Mouse (Mus musculus) ES-E14 (cell line): ENCODE results near the gene Asic3. TPM values are rescaled to one million over a fixed set of nuclear protein-coding genes. Genes with fewer than 3 reads are reported as not detected.

Experiments used
- DNase-seq: peaks from one replicate; pipeline ENCODE4 v3.0.0-alpha.2; 2013; ENCODE audit warnings: low read depth, low spot score
- H3K27ac ChIP-seq: 2 replicates; pipeline ENCODE4 v1.5.1; 2012; ENCODE audit warnings: low read depth, mild to moderate bottlenecking, low read length, moderate library complexity, mixed read lengths; ENCODE audit not compliant: poor library complexity, insufficient read depth, severe bottlenecking
- H3K36me3 ChIP-seq: 2 replicates; pipeline ENCODE4 v1.6.1; 2012; ENCODE audit warnings: mild to moderate bottlenecking, low read length, moderate library complexity, mixed read lengths; ENCODE audit not compliant: control insufficient read depth, poor library complexity, insufficient read depth, severe bottlenecking
- H3K4me1 ChIP-seq, 2 experiments: fragments of 150-350 bp in 1 of 2; sonication (generic) in 1 of 2; 2 replicates each; pipeline ENCODE4 v1.6.1; 2012; ENCODE audit warnings: low read length in 2 of 2, mild to moderate bottlenecking in 1 of 2, mixed read lengths in 1 of 2; ENCODE audit not compliant: control insufficient read depth in 2 of 2, insufficient read depth in 2 of 2, poor library complexity in 1 of 2
- H3K4me3 ChIP-seq, 2 experiments: fragments of 150-350 bp in 1 of 2; sonication (generic) in 1 of 2; 2 replicates each; pipeline ENCODE4 v1.5.1; 2012; ENCODE audit warnings: low read length in 2 of 2, low read depth in 1 of 2, mild to moderate bottlenecking in 1 of 2, mixed read lengths in 1 of 2; ENCODE audit not compliant: insufficient read depth in 1 of 2, poor library complexity in 1 of 2, severe bottlenecking in 1 of 2
- H3K9ac ChIP-seq: 2 replicates; pipeline ENCODE4 v1.6.1; 2012; ENCODE audit warnings: low read depth, mild to moderate bottlenecking, low read length, mixed read lengths; ENCODE audit not compliant: poor library complexity, insufficient read depth, severe bottlenecking
- H3K9me3 ChIP-seq: fragments of 150-350 bp; sonication (generic); 2 replicates; pipeline ENCODE4 v1.6.1; 2012; ENCODE audit warnings: low read depth, mild to moderate bottlenecking, low read length; ENCODE audit not compliant: control insufficient read depth, insufficient read depth
- CHD2 ChIP-seq: IDR thresholded peaks from 2 replicates; pipeline ENCODE4 v1.6.1; 2014; ENCODE audit warnings: mild to moderate bottlenecking, low read depth, low read length, inconsistent platforms
- HCFC1 ChIP-seq: IDR thresholded peaks from 2 replicates; pipeline ENCODE4 v1.6.1; 2012; ENCODE audit warnings: low read length, inconsistent platforms, borderline replicate concordance; ENCODE audit not compliant: insufficient read depth
- MAFK ChIP-seq: IDR thresholded peaks from 2 replicates; pipeline ENCODE4 v1.6.1; 2014; ENCODE audit warnings: mild to moderate bottlenecking, low read depth, low read length, inconsistent platforms; ENCODE audit not compliant: insufficient read depth
- ZC3H11A ChIP-seq: IDR thresholded peaks from 2 replicates; pipeline ENCODE4 v1.6.1; 2012; ENCODE audit warnings: low read depth, mild to moderate bottlenecking, inconsistent platforms, low read length, borderline replicate concordance
- ZNF384 ChIP-seq: IDR thresholded peaks from 2 replicates; pipeline ENCODE4 v1.6.1; 2012; ENCODE audit warnings: low read depth, low read length, inconsistent platforms
- in situ Hi-C, 2 experiments: fragments of 600-800 bp; cut with MboI; formaldehyde crosslinking; loops; one replicate each; pipeline ENCODE4 v1.15.1; 2025; ENCODE audit warnings: low sequenced_read_pairs in 2 of 2, inconsistent platforms in 1 of 2; ENCODE audit not compliant: unreplicated experiment in 2 of 2
- total RNA-seq: library from RNA; depleted of rRNA; stranded (reverse); fragments of 300-350 nt; gene quantifications from 2 replicates; pipeline ENCODE4 v1.2.3, GENCODE M21; 2012

The Asic3 gene
- total RNA-seq, 1 experiment: 0.40 TPM

DNA sequence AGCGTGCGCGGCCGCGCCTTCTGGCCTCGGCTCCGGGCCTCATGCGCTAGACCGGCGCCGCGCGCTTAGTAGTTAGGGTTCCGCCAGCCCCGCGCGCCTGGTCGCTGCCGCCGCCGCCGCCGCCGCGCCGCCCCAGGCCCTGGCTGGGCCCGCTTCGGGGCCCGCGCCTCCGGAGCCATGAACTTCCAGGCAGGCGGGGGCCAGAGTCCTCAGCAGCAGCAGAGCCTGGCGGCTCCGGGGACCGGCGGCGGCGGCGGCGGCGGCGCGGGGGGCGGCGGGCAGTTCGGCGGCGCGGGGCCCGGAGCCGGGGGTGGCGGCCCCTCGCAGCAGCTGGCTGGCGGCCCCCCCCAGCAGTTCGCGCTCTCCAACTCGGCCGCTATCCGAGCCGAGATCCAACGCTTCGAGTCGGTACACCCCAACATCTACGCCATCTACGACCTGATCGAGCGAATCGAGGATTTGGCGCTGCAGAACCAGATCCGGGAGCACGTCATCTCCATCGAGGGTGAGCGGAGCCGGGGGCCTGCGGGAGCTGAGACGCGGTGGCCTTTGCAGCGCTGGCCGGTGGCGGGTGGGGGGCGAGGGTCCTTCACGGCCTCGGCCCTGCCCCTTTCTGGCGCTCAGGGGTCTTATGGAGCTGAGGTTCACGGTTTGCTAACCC, 39.0 kb downstream of the Asic3 start, which contains the start of gene Agap3:
TSS of gene Agap3 (plus strand) at position 148 of the 661 bp plus-strand sequence.
- TF ChIP-seq ZC3H11A (no peak), MAFK (no peak), ZNF384 (no peak)
- Histone ChIP-seq H3K27ac (no peak within 1 kb of the TSS), H3K4me1 (peaks cover 3 to 20% of the 10 kb centered on the region in 2 experiments; a peak in 2 of 4 replicates), H3K9me3 (no peaks in the 10 kb centered on the region), H3K9ac (peak within 1 kb of the TSS; percentile 86), H3K4me3 (peak within 1 kb of the TSS; percentile 89 to 92), H3K36me3 (no peaks in the 10 kb centered on the region; the same call in 1 of the 2 replicates)
- no peak for DNase-seq
- in situ Hi-C loops: loop anchor here in 1 of 2 experiments (5.0 kb wide), 1 partner anchor 35 kb away; no protein-coding TSS in a partner anchor

DNA sequence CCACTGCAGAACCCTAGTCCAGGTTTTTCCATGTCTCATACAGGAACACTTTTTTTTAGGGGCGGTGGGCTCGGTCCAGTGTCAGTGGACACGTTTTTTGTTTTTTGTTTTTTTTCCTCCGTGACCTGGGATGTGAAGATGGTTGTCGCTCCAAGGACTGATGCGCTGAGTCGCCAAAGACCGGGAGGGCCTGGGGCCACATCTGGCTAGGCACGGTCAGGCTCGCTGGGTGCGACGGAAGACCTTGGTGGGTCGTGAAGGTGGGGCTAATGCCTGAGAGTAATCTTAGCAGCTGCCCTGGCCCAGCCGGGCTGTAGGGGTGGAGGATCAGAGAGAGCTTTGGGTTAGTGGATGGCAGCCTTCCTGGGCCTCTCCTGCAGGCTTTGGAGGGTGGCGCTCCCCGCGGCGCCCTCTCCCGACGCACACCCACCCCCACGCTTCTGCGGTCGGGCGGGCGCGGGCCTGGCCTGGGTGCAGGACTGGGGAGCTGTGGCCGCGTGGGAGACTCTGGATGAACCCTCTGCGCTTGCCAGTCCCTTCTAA, 39.6 kb downstream of the Asic3 start:
- Histone ChIP-seq H3K27ac (no peak overlapping the region), H3K36me3 (no peaks in the 10 kb centered on the region; the same call in 1 of the 2 replicates), H3K4me3 (peak overlapping the region; percentile 89 to 92), H3K9ac (peak overlapping the region; percentile 86), H3K4me1 (peaks cover 3 to 21% of the 10 kb centered on the region in 2 experiments; a peak in 2 of 4 replicates), H3K9me3 (no peaks in the 10 kb centered on the region)
- DNase-seq: no peak
- in situ Hi-C loops: loop anchor here in 1 of 2 experiments (5.0 kb wide), 1 partner anchor 35 kb away; no protein-coding TSS in a partner anchor
- no peak for TF ChIP-seq MAFK
- TF ChIP-seq CHD2: no peak
- TF ChIP-seq HCFC1: no peak
- TF ChIP-seq ZC3H11A: no peak
- no peak for TF ChIP-seq ZNF384

DNA sequence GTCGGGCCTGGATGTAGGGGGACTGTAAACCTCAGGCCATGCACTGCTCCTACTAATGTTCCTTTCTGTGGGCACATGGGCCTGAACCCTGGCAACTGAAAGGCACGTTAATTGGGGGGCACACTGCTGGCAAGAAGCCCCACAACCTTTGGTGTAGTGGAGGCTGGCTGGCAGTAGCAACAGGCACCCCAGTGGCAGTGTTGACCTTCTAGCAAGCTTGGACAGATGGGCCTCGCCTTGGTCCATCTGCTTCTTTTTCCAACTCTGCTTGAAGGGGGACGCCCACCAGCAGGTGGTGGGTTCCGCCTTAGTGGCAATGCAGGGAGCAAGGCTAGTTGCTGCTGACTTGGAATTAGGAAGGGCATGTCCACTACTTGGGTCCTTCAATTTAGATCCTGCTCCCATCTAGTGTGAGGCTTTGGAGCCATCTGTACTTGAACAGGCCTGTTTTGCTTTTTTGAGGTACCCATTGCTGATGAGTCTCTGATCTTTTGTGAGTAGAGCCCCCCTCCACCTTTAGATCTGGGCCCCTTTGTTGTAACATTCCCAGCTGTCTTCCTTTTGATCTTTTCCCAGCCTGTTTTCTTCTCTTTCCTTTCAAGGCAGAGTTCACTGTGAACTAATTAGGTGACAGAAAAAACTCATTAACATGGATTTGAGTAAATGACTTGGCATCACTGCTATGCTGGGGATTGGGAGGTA, 40.2 kb downstream of the Asic3 start:
- Histone ChIP-seq H3K27ac (no peak overlapping the region), H3K4me3 (peak overlapping the region; percentile 89 to 92), H3K9ac (peak overlapping the region; percentile 86; the same call in 1 of the 2 replicates), H3K36me3 (no peaks in the 10 kb centered on the region; the same call in 1 of the 2 replicates), H3K9me3 (no peaks in the 10 kb centered on the region), H3K4me1 (peaks cover 3 to 18% of the 10 kb centered on the region in 2 experiments; a peak in 2 of 4 replicates)
- no peak for DNase-seq
- in situ Hi-C loops: loop anchor here in 1 of 2 experiments (5.0 kb wide), 1 partner anchor 36 kb away; no protein-coding TSS in a partner anchor
- TF ChIP-seq MAFK (no peak), HCFC1 (no peak), ZC3H11A (no peak)

DNA sequence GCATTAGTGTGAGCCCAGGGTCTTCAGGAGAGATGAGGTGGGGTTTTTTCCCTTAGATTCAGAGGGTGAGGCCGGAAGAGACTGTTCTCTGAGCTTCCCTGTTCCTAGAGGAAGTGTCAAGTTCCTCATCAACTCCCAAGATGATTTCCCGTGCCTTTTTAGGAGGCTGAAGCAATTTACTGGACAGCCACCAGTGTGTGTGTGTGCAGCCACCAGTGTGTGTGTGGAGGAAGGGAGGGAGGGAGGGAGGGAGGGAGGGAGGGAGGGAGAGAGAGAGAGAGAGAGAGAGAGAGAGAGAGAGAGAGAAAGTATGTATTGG, 40.8 kb downstream of the Asic3 start:
- DNase-seq: no peak
- Histone ChIP-seq H3K9ac (no peak overlapping the region), H3K4me3 (no peak overlapping the region), H3K9me3 (no peaks in the 10 kb centered on the region), H3K4me1 (peaks cover 3 to 18% of the 10 kb centered on the region in 2 experiments; a peak in 2 of 4 replicates), H3K36me3 (no peaks in the 10 kb centered on the region; the same call in 1 of the 2 replicates), H3K27ac (no peak overlapping the region)
- in situ Hi-C loops: loop anchor here in 1 of 2 experiments (5.0 kb wide), 1 partner anchor 37 kb away; no protein-coding TSS in a partner anchor
- TF ChIP-seq CHD2 (no peak), ZNF384 (no peak), HCFC1 (no peak), MAFK (no peak), ZC3H11A (no peak)
